Mouse (Mus musculus): ENCODE results near the gene 4931440F15Rik. TPM values are rescaled to one million over a fixed set of nuclear protein-coding genes. Genes with fewer than 3 reads are reported as not detected.

4931440F15Rik gene
- polyA plus RNA-seq, 1 experiment from 2014 or later: 0.08 TPM

- Histone ChIP-seq H3K9me3 (no peaks in the 10 kb centered on the region), H3K27ac (no peak overlapping the region), H3K4me1 (no peaks in the 10 kb centered on the region), H3K4me2 (no peak overlapping the region), H3K4me3 (no peak overlapping the region), H3K9ac (no peak overlapping the region), H3K27me3 (no peaks in the 10 kb centered on the region), H3K36me3 (no peaks in the 10 kb centered on the region)
- whole genome bisulfite sequencing: 28% methylated on average over 2 of the region's 2 CpGs
- 0 out of 2 replicates have a peak, but pooled peaks have one; percentile 35 for ATAC-seq (ENCODE audit: insufficient number of reproducible peaks, low FRiP score, low TSS enrichment, low read depth)
These were observed 31.0 kb downstream of the 4931440F15Rik start for GRCm38 (mm10) chr11:29794475-29794874.

- no peak for ATAC-seq (ENCODE audit: insufficient number of reproducible peaks, low FRiP score, low TSS enrichment, low read depth)
- Histone ChIP-seq H3K27ac (no peak overlapping the region), H3K27me3 (no peaks in the 10 kb centered on the region), H3K9me3 (no peaks in the 10 kb centered on the region), H3K4me3 (no peak overlapping the region), H3K36me3 (no peaks in the 10 kb centered on the region), H3K4me1 (0 out of 2 replicates have a peak, but pooled peaks cover 3% of the 10 kb centered on the region), H3K9ac (no peak overlapping the region), H3K4me2 (no peak overlapping the region)
- WGBS: 81% methylated on average over 2 of the region's 2 CpGs
These were observed 34.7 kb downstream of the 4931440F15Rik start for GRCm38 (mm10) chr11:29790796-29791195.

DNA sequence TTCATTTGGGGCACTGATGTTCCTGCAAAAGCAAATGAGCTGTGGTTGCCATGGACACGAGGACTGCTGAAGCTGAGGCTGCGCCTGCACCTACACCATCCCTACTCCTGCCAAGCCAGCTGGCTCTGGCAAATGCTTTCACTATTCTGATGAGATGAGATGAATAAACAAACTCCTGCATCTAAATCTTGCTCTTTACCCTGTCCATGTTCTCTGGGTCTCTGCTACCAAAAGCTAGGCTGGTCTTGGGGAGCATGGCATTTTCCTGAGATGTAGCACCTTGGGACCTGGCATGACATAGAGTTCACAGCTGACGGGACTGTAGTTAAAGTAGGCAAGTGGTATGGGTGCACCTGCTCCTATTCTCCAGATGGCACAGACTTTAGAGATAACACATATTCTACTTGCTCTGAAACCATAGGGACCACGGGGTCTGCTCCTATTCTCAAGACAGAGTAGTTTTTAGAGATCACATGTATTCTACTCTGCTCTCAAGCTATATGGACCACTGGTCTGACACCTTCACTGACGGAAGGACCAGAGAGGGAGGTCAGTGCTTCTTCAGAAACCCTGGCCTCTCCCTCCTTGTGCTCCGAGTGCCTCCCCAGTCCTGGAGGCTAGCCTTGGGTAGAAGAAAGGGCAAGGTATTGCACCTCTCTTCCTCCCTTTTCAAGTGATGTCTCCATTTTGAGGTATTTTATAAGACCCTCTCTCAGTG is 36.4 kb downstream of the 4931440F15Rik start:
- Histone ChIP-seq H3K9me3 (no peaks in the 10 kb centered on the region), H3K4me1 (0 out of 2 replicates have a peak, but pooled peaks cover 3% of the 10 kb centered on the region), H3K9ac (no peak overlapping the region), H3K36me3 (no peaks in the 10 kb centered on the region), H3K4me3 (no peak overlapping the region), H3K4me2 (no peak overlapping the region), H3K27me3 (no peaks in the 10 kb centered on the region), H3K27ac (no peak overlapping the region)
- 71% methylated on average over 6 of the region's 6 CpGs for WGBS
- no peak for ATAC-seq (ENCODE audit: insufficient number of reproducible peaks, low FRiP score, low TSS enrichment, low read depth)

DNA sequence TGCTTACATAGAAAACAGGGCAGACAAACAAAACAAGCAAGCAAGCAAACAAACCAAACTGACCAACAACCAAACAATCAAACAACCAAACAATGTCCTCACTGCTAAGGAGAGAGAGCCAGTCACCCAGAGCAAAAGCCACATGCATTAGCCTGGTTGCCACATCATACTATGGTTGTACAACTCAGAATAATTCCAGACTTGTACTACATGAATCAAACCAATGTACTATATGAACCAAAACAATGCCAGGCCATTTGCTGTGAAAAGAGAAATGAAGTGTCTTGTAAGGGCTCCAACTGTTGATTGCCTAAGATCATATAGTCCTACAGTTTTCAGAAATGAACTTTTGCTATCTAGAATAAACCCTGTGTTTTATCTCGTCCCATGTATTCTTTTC is 37.0 kb downstream of the 4931440F15Rik start:
- Histone ChIP-seq H3K27me3 (no peaks in the 10 kb centered on the region), H3K4me2 (no peak overlapping the region), H3K9ac (no peak overlapping the region), H3K4me3 (no peak overlapping the region), H3K4me1 (0 out of 2 replicates have a peak, but pooled peaks cover 3% of the 10 kb centered on the region), H3K36me3 (no peaks in the 10 kb centered on the region), H3K27ac (no peak overlapping the region), H3K9me3 (no peaks in the 10 kb centered on the region)
- no peak for ATAC-seq (ENCODE audit: insufficient number of reproducible peaks, low FRiP score, low TSS enrichment, low read depth)
- 66% methylated on average over 1 of the region's 1 CpGs for WGBS

DNA sequence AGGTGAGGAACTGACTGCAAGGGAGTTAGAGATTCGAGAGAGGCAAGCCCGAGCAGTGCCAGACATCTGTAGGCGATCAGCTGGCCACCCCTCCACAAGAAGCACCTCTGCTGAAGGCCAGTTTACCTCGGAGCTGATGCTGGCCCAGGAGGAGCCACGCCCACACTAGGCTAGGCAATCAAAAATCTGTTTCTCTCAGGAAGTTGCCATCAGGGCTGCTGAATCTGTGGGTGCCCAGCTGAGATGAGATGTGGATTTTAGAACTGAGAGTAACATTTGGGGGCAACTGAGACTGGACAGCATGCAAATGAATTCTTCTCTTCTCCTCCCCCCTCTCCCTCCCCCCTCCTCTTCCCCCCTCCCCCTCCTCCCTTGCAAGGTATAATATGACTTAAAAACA is 38.0 kb downstream of the 4931440F15Rik start:
- ATAC-seq (ENCODE audit: insufficient number of reproducible peaks, low FRiP score, low TSS enrichment, low read depth): no peak
- no peak overlapping the region for H3K9ac ChIP-seq
- H3K4me1 ChIP-seq: 0 out of 2 replicates have a peak, but pooled peaks cover 3% of the 10 kb centered on the region
- no peak overlapping the region for H3K4me2 ChIP-seq
- no peaks in the 10 kb centered on the region for H3K36me3 ChIP-seq
- WGBS: 9% methylated on average over 5 of the region's 5 CpGs
- no peak overlapping the region for H3K4me3 ChIP-seq
- H3K27ac ChIP-seq: no peak overlapping the region
- no peaks in the 10 kb centered on the region for H3K27me3 ChIP-seq
- H3K9me3 ChIP-seq: no peaks in the 10 kb centered on the region

DNA sequence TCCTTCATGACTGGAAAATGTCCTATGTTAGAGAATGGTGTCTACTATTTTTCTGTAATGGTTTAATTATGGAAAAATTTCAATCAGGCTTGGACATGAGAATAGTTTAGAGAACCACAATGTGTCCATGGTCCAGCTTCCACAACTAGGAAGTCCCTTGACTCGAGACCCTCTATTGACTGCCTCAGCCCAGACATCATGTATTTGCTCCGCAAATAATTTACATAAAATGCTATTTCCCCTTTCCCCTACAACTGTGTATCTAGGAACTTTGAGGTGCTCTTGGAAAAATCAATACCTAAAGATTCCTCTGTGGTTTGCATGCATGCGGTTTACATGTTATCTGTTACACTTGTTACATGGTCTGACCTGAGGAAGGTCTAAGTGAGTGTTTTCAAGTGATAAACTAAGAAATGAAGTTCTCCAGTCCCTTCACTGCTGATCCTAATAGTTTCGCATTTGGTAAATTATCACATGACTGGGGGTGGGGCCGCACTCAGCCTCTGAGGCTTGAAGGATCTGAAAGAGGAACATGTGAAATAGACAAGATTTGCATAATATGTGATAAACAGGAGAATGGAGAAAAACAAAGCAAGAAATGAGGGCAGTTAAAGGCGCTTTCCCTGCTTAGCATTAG is 38.8 kb downstream of the 4931440F15Rik start:
- no peak overlapping the region for H3K9ac ChIP-seq
- no peak overlapping the region for H3K27ac ChIP-seq
- no peaks in the 10 kb centered on the region for H3K36me3 ChIP-seq
- ATAC-seq (ENCODE audit: insufficient number of reproducible peaks, low FRiP score, low TSS enrichment, low read depth): no peak
- H3K9me3 ChIP-seq: no peaks in the 10 kb centered on the region
- 81% methylated on average over 6 of the region's 6 CpGs for WGBS
- no peaks in the 10 kb centered on the region for H3K27me3 ChIP-seq
- H3K4me2 ChIP-seq: no peak overlapping the region
- H3K4me3 ChIP-seq: no peak overlapping the region
- 0 out of 2 replicates have a peak, but pooled peaks cover 3% of the 10 kb centered on the region for H3K4me1 ChIP-seq

- Histone ChIP-seq H3K27me3 (no peaks in the 10 kb centered on the region), H3K4me2 (no peak overlapping the region), H3K9ac (no peak overlapping the region), H3K36me3 (no peaks in the 10 kb centered on the region), H3K9me3 (no peaks in the 10 kb centered on the region), H3K27ac (no peak overlapping the region), H3K4me3 (no peak overlapping the region), H3K4me1 (no peaks in the 10 kb centered on the region)
- no peak for ATAC-seq (ENCODE audit: insufficient number of reproducible peaks, low FRiP score, low TSS enrichment, low read depth)
- 58% methylated on average over 2 of the region's 2 CpGs for WGBS
These were observed 46.0 kb downstream of the 4931440F15Rik start for GRCm38 (mm10) chr11:29779409-29780026.

- Histone ChIP-seq H3K36me3 (no peaks in the 10 kb centered on the region), H3K4me3 (no peak overlapping the region), H3K9ac (no peak overlapping the region), H3K27me3 (no peaks in the 10 kb centered on the region), H3K4me2 (no peak overlapping the region), H3K4me1 (no peaks in the 10 kb centered on the region), H3K9me3 (no peaks in the 10 kb centered on the region), H3K27ac (no peak overlapping the region)
- 64% methylated on average over 3 of the region's 3 CpGs for WGBS
- no peak for ATAC-seq (ENCODE audit: insufficient number of reproducible peaks, low FRiP score, low TSS enrichment, low read depth)
These were observed 46.5 kb downstream of the 4931440F15Rik start for GRCm38 (mm10) chr11:29778936-29779335.

DNA sequence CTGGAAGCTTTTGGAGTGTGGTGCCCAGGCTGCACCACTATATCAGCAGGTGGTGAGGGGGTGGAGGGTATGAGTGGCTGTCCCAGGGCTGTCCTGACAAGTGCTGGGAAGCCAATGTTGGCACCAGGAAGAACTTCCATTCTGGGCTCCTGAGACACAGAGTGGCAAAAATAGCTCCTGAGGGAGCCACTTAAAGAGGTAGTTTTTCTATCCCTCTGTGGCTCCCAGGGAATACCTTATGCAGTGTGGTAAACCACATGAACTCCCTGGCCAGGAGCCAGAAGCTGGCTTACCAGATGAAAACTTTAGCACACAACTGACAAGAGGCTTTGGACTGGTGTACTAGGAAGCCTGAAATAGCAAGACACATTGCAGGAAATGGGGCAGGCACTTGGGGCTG is 47.5 kb downstream of the 4931440F15Rik start:
- Histone ChIP-seq H3K27me3 (no peaks in the 10 kb centered on the region), H3K9ac (no peak overlapping the region), H3K4me3 (no peak overlapping the region), H3K4me1 (no peaks in the 10 kb centered on the region), H3K27ac (no peak overlapping the region), H3K4me2 (no peak overlapping the region), H3K36me3 (no peaks in the 10 kb centered on the region), H3K9me3 (no peaks in the 10 kb centered on the region)
- ATAC-seq (ENCODE audit: insufficient number of reproducible peaks, low FRiP score, low TSS enrichment, low read depth): 0 out of 2 replicates have a peak, but pooled peaks have one; percentile 30

GRCm38 (mm10) chr11:29774760-29775159 is 50.7 kb downstream of the 4931440F15Rik start:
- no peaks in the 10 kb centered on the region for H3K36me3 ChIP-seq
- no peaks in the 10 kb centered on the region for H3K9me3 ChIP-seq
- H3K4me2 ChIP-seq: no peak overlapping the region
- 0 out of 2 replicates have a peak overlapping the region, but pooled peaks have one; percentile 5 for H3K27ac ChIP-seq
- no peak overlapping the region for H3K9ac ChIP-seq
- ATAC-seq (ENCODE audit: insufficient number of reproducible peaks, low FRiP score, low TSS enrichment, low read depth): no peak
- H3K27me3 ChIP-seq: no peaks in the 10 kb centered on the region
- no peaks in the 10 kb centered on the region for H3K4me1 ChIP-seq
- WGBS: 57% methylated on average over 2 of the region's 2 CpGs
- no peak overlapping the region for H3K4me3 ChIP-seq

GRCm38 (mm10) chr11:29774296-29774695 is 51.2 kb downstream of the 4931440F15Rik start:
- Histone ChIP-seq H3K4me1 (no peaks in the 10 kb centered on the region), H3K36me3 (no peaks in the 10 kb centered on the region), H3K27me3 (no peaks in the 10 kb centered on the region), H3K4me2 (no peak overlapping the region), H3K9me3 (no peaks in the 10 kb centered on the region), H3K4me3 (no peak overlapping the region), H3K27ac (0 out of 2 replicates have a peak overlapping the region, but pooled peaks have one; percentile 5), H3K9ac (no peak overlapping the region)
- ATAC-seq (ENCODE audit: insufficient number of reproducible peaks, low FRiP score, low TSS enrichment, low read depth): peak; percentile 72; the same call in 1 of the 2 replicates
- 45% methylated on average over 2 of the region's 2 CpGs for WGBS
